Mouse (Mus musculus): ENCODE measurements around the gene C9. TPM values are rescaled to one million over a fixed set of nuclear protein-coding genes. Genes with fewer than 3 reads are reported as not detected.

C9 gene
- not detected for total RNA-seq (2022)

DNA sequence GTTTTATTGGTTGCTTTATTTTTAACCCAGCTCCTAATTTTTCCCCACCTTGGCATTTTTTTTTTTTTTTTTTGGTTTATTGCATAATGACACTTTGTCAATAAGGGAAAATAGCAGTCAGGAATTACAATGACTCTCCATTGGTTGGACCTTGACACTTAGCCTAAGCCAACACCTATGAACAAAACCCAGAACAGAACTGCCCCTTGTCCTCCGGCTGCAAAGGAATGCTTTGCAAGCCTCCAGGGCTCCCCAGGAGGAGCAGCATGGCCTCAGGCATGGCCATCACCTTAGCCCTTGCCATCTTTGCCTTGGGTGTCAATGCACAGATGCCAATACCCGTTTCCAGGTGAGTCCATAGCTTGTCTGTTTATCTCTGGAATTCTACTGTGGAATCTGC, at the start of gene C9:
Gene C9, plus strand, starts transcription at position 193 of the 400 bp plus-strand sequence.
- DNase-seq (ENCODE audit: low spot score in 2 of 2) = no peak

DNA sequence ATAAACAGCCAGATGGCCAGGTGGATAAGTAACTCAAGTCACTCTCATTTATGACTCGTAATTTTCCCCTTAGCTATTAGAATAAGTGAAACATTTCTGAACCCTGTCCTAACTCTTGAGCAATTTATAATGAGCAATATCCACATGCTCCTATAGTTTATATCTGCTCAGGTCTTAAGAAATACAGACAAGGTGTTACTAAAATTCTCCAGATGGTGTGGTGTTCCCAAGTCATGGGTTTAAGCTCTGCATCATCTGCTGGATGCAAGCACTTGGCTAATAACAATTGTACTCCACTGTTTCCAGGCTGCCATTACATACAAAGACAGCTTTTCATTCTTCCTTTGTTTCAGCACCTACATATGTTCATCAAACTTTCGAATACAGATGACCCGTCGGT, 46.9 kb upstream of the C9 start:
- DNase-seq (ENCODE audit: low spot score in 2 of 2) = no peak

GRCm38 (mm10) chr15:6398881-6399280, 46.2 kb upstream of the C9 start:
- no peak for DNase-seq (ENCODE audit: low spot score in 2 of 2)

GRCm38 (mm10) chr15:6400115-6400514, 45.0 kb upstream of the C9 start:
- no peak for DNase-seq (ENCODE audit: low spot score in 2 of 2)

GRCm38 (mm10) chr15:6402433-6402832, 42.7 kb upstream of the C9 start:
- no peak for DNase-seq (ENCODE audit: low spot score in 2 of 2)

GRCm38 (mm10) chr15:6404172-6404571, 41.0 kb upstream of the C9 start:
- no peak for DNase-seq (ENCODE audit: low spot score in 2 of 2)

- no peak for DNase-seq (ENCODE audit: low spot score in 2 of 2)
These were observed 38.4 kb upstream of the C9 start for GRCm38 (mm10) chr15:6406771-6407170.

GRCm38 (mm10) chr15:6409031-6409430, 36.1 kb upstream of the C9 start:
- DNase-seq (ENCODE audit: low spot score in 2 of 2) = no peak

DNA sequence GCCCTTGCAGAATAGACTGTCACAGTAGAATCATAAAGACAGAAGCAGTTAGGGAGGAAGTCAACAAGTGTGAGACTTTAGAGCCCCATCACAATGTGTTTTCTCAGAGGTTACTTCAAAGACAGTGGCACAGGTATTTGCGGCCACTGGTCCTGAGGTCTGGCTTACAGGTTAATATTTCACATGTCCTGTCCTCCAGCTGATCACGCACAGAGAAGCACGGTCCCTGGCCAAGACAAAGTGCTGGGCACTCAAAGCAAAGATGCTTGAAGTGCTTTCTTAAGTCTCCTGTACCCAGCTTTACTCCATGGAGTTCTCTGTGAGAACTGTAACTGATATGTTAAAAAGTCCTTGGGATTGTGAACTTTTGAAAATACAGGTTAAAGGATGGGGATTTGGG, 35.0 kb upstream of the C9 start:
- no peak for DNase-seq (ENCODE audit: low spot score in 2 of 2)

DNA sequence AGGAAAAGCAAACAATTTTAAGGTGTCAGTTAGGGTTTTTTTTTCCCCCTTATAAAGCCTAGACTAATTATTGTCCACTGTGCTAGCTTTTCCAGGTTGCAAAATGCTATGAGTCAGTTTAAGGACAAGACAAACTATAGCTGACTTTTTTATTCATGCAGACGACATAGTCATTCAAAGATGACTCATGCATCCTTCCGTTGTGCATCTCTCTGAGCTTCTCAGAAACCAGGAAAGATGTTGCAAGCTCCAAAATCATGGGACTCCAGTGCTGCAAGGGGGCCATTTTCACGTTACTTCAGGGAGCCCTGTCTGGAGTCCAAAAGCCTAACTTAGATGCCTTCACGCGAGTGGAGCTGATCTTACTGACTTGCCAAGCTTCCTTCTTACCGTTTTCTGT, 33.8 kb upstream of the C9 start:
- no peak for DNase-seq (ENCODE audit: low spot score in 2 of 2)

DNA sequence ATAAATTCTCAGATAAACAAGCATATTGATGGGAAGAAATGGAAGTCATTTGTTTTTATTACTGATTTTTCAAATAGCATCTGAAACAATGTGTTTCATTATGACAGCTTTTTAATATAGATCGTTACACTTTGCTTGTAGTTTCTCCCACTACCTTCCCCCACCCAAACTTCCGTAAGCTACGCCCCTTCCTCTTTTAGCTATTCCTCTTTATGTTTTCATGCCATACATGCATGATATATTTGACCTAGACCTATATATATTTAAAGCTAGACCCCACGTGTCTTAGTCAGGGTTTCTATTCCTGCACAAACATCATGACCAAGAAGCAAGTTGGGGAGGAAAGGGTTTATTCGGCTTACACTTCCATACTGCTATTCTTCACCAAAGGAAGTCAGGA, 29.8 kb upstream of the C9 start:
- DNase-seq (ENCODE audit: low spot score in 2 of 2) = no peak

- no peak for DNase-seq (ENCODE audit: low spot score in 2 of 2)
These were observed 13.3 kb upstream of the C9 start for GRCm38 (mm10) chr15:6431777-6432176.

GRCm38 (mm10) chr15:6432411-6432810, 12.7 kb upstream of the C9 start:
- DNase-seq (ENCODE audit: low spot score in 2 of 2) = no peak

DNA sequence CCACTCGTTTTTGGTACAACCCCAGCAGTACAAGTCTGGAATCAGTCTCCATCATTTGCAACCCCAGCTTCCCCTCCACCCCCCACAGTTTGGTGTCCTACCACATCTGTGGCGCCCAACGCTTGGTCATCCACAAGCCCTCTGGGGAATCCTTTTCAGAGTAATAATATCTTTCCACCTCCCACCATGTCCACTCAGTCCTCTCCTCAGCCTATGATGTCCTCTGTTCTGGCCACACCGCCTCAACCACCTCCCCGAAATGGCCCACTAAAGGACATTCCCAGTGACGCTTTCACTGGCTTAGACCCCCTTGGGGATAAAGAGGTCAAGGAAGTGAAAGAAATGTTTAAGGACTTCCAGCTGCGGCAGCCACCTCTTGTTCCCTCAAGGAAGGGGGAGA, 9.8 kb upstream of the C9 start:
- no peak for DNase-seq (ENCODE audit: low spot score in 2 of 2)

DNA sequence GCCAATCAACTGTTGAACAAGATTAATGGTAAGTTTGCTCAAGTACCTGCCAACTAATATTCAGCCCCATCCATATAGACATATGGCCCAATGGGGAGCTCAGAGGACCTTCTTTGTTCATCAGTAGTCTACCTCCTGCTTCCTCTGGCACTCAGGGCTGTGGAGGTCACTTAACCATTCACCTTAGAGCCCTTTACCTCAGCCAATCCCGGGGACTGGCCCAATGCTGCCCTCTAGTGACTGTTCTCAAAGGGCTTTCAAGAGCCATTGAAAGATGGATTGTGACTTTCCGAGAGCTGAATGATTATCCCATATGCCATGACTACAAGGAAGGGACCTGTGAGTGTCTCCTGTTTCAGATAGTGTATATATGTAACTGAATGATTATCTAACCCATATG, 9.4 kb upstream of the C9 start:
- no peak for DNase-seq (ENCODE audit: low spot score in 2 of 2)

DNA sequence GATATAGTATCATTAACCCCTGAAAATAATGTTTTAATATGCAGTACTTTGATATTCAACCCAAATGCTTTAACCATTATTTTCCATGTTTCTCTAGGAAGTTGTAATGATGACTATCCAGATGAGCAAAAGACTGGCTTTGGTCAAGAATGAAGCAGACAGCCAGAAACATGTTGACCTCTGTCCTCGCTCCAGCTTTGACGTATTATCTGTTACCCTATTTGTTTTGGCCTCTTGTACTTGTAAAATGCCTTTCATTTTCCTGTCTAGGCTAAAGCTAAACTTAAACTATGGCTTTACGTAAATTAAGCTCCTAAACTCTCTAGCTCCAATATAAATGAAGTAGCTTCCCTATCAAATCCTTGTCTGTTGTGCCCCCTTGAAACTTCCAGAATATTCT, 6.4 kb upstream of the C9 start:
- no peak for DNase-seq (ENCODE audit: low spot score in 2 of 2)

DNA sequence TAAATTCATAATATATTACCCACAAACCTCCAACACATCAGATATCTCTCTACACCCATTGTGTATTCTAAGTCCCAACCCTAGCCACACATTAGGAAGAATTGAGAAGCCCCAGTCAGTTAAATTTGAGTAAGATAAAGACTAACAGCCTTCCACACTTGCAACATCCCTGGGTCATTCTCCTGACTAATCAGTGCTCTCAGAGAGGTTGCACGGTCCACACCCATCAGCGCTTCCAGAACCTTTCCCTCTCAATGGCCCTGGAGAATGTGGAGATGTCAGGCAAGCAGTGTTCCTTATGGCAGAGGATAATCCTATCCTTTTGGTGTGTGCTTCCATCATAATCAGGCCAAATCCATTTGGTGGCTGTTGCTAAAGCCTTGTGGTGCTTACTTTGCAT, 675 bp upstream of the C9 start:
- DNase-seq (ENCODE audit: low spot score in 2 of 2) = no peak

GRCm38 (mm10) chr15:6446181-6446580, 1.1 kb downstream of the C9 start:
- no peak for DNase-seq (ENCODE audit: low spot score in 2 of 2)

- no peak for DNase-seq (ENCODE audit: low spot score in 2 of 2)
These were observed 3.8 kb downstream of the C9 start for GRCm38 (mm10) chr15:6448892-6449291.

DNA sequence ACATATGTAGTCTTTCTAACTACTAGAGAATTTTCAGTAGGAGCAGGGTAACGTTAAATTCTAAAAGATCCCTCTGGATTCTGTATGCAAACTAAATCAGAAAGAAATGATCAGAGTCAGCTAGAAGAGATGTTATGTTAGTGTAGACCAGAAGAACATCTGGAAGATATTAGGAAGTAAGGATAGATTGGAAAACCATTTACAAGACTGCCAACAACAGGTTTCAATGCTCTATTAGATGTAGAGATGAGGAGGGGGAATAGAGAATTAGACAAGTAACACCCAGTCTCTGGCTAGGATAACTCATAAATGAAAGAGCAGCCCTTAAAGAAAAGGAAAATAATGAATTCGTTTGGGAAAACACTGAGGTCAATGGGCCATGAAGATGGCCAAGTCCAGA, 9.3 kb downstream of the C9 start:
- DNase-seq (ENCODE audit: low spot score in 2 of 2) = no peak

DNA sequence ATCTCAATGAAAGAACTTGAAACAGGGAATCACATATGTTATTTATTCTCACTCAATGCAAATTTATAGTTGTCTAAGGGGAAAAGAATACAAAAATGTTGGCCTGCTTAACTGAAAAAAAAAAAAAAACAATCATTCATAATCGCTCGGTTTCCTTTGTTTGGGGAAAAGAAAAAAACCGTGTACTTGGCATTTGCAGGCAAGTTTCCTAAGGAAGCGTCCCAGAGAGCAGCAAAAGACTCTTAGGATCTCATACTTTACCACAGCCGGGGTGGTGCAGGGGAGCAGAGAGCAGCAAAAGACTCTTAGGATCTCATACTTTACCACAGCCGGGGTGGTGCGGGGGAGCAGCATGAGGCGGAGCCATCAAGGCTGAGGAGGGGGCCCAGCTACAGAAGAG, 16.3 kb downstream of the C9 start:
- DNase-seq (ENCODE audit: low spot score in 2 of 2) = no peak

DNA sequence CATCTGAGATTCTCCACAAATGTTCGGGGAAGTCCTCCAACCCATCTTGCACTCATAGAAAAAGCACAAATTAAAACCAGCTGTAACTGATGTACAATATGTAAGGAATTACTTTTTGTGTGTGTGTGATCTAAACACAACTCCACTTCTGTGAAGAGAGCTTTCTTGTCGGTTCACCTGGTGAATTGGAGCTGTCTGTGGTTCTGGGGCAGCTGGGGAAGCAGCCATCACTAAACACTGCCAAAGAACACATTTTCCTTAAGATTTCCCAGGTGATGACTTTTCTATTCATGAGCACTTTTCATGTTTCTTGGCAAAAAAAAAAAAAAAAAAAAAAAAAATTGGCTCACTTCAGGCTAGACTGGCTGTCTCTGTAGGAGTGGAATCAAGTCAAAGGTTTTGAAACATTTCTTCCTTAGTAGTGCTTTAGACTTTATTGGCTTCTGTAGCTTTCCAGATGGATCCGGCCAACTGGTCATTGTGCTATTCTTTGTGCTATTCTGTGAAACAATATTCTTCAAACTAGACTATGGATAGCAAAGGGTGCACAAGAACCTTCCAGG, 18.3 kb downstream of the C9 start:
- DNase-seq (ENCODE audit: low spot score in 2 of 2) = no peak

DNA sequence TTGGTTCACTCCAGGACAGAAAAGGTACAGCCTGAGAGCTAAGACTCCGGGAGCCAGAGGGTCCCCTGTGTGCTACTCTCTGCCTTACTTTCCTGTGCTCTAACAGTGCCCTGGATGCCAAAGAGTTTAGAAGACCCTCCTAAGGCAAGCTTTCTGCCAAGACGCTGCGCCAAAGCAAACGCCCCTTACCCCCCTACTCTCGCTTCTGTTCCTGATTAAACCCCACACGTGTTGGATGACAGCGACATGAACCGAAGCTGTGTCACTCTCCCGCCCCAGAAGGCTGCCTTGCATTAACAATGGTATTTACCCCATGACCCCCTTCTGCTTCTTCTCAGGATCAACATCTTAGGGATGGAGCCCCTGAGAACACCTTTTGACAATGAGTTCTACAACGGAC, 21.9 kb downstream of the C9 start:
- DNase-seq (ENCODE audit: low spot score in 2 of 2) = no peak

DNA sequence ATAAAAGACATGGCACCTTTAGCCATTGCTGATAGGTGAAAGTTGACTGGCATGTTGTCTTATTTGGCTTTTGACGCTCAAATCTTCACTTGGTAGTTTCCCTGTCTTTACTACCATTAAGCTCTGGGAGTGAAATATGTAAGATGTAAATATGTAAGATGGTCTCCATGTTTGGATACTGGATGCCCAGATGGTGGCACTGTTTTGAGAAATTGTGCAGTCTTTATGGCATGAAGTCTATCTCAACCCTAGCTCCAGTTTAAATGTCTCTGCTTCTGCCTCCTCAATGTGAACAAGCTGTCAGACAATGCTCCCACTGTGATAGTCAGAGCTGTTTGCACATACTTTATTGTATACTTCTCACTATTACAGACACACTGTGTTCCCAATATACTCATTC, 23.7 kb downstream of the C9 start:
- no peak for DNase-seq (ENCODE audit: low spot score in 2 of 2)

Data from gastrocnemius, adult 8-10 months (tissue).